Mouse (Mus musculus) liver, embryonic 11.5 days (tissue): ENCODE data around the gene Pmvk. TPM values are rescaled to one million over a fixed set of nuclear protein-coding genes. Genes with fewer than 3 reads are reported as not detected.

Experiments
- ATAC-seq: fragments of 200-750 bp; cut with Nextera tagmentation; replicated peaks from 2 replicates; pipeline ENCODE4 v1.8.0; 2017; ENCODE audit warnings: moderate number of reproducible peaks, mild to moderate bottlenecking, moderate TSS enrichment, moderate library complexity; ENCODE audit not compliant: low FRiP score
- DNase-seq: peaks from one replicate; pipeline ENCODE4 v3.0.0-alpha.2; 2017; ENCODE audit warnings: low spot score
- H3K27ac ChIP-seq: fragments of 300-500 bp; sonication (generic); 2 replicates; pipeline ENCODE4 v1.5.1; 2014; ENCODE audit warnings: mild to moderate bottlenecking, low read depth, low read length, control low read depth
- H3K27me3 ChIP-seq: fragments of 300-500 bp; sonication (generic); replicated peaks from 2 replicates; pipeline ENCODE4 v1.6.1; 2014; ENCODE audit warnings: low read length, mixed read lengths; ENCODE audit not compliant: control insufficient read depth, insufficient read depth
- H3K36me3 ChIP-seq: fragments of 300-500 bp; sonication (generic); 2 replicates; pipeline ENCODE4 v1.6.1; 2014; ENCODE audit warnings: mild to moderate bottlenecking, low read length, moderate library complexity, mixed read lengths; ENCODE audit not compliant: control insufficient read depth, insufficient read depth
- H3K4me1 ChIP-seq: fragments of 300-500 bp; sonication (generic); replicated peaks from 2 replicates; pipeline ENCODE4 v1.6.1; 2014; ENCODE audit warnings: low read length, mixed read lengths; ENCODE audit not compliant: control insufficient read depth, insufficient read depth
- H3K4me2 ChIP-seq: fragments of 300-500 bp; sonication (generic); 2 replicates; pipeline ENCODE4 v1.6.1; 2014; ENCODE audit warnings: mild to moderate bottlenecking, control low read depth, moderate library complexity
- H3K4me3 ChIP-seq: fragments of 300-500 bp; sonication (generic); 2 replicates; pipeline ENCODE4 v1.5.1; 2014; ENCODE audit warnings: low read depth, low read length, control low read depth
- H3K9ac ChIP-seq: fragments of 300-500 bp; sonication (generic); 2 replicates; pipeline ENCODE4 v1.6.1; 2014; ENCODE audit warnings: low read depth, low read length, control low read depth
- H3K9me3 ChIP-seq: fragments of 300-500 bp; sonication (generic); 2 replicates; pipeline ENCODE4 v1.6.1; 2016; ENCODE audit warnings: low read length, inconsistent platforms, mixed read lengths; ENCODE audit not compliant: control insufficient read depth
- WGBS: fragments of 180-500 bp; shearing (Covaris S2); extraction: QIAGEN DNeasy Blood & Tissue Kit; methylation state at CpG from one replicate; pipeline ENCODE4 v1.1.7; 2014; 5-methylcytosine and 5-hydroxymethylcytosine counted together
- polyA plus RNA-seq: library from polyadenylated mRNA; unstranded; fragments of >200 nt; fragmentation: Nextera tagmentation; extraction: Ambion mirVana; gene quantifications from 2 replicates; pipeline ENCODE4 v1.2.1, GENCODE M21; 2014

Gene Pmvk
- polyA plus RNA-seq, 1 experiment from 2014 or later = 58.0 TPM

- H3K9me3 ChIP-seq = no peaks in the 10 kb centered on the region
- H3K4me1 ChIP-seq = peaks cover 31% of the 10 kb centered on the region
- ATAC-seq (peak; percentile 37), DNase-seq (no peak)
- H3K27ac ChIP-seq = peak overlapping the region; percentile 95
- peak overlapping the region; percentile 63 for H3K4me3 ChIP-seq
- peaks cover 26% of the 10 kb centered on the region for H3K36me3 ChIP-seq
- peak overlapping the region; percentile 75 for H3K9ac ChIP-seq
- under 1% methylated on average over 20 of the region's 20 CpGs for WGBS
- H3K27me3 ChIP-seq = no peaks in the 10 kb centered on the region
- peak overlapping the region; percentile 98 for H3K4me2 ChIP-seq
Measured at GRCm38 (mm10) chr3:89417840-89418169, 36.5 kb upstream of the Pmvk start.

- H3K9ac ChIP-seq = peak within 1 kb of the TSS; percentile 75
- H3K4me1 ChIP-seq = peaks cover 35% of the 10 kb centered on the region
- H3K9me3 ChIP-seq = no peaks in the 10 kb centered on the region
- peak; percentile 91 for ATAC-seq
- peak within 1 kb of the TSS; percentile 98 for H3K4me2 ChIP-seq
- peak within 1 kb of the TSS; percentile 95 for H3K27ac ChIP-seq
- peak; percentile 93 for DNase-seq
- WGBS = under 1% methylated on average over 39 of the region's 39 CpGs
- H3K4me3 ChIP-seq = peak within 1 kb of the TSS; percentile 63
- H3K36me3 ChIP-seq = peaks cover 26% of the 10 kb centered on the region
- H3K27me3 ChIP-seq = no peaks in the 10 kb centered on the region
Measured at GRCm38 (mm10) chr3:89418170-89418860, 36.0 kb upstream of the Pmvk start, which contains the start of the genes Cks1b and Shc1. Gene Cks1b (minus strand): TSS chr3:89418383. Gene Shc1 (plus strand): TSS chr3:89418443.

GRCm38 (mm10) chr3:89418861-89419250 lies 35.5 kb upstream of the Pmvk start:
- H3K36me3 ChIP-seq = peaks cover 27% of the 10 kb centered on the region
- peak overlapping the region; percentile 95 for H3K27ac ChIP-seq
- ATAC-seq (peak; percentile 3; the same call in 1 of the 2 replicates), DNase-seq (peak; percentile 89)
- H3K4me1 ChIP-seq = peaks cover 41% of the 10 kb centered on the region
- no peaks in the 10 kb centered on the region for H3K9me3 ChIP-seq
- WGBS = under 1% methylated on average over 16 of the region's 16 CpGs
- H3K9ac ChIP-seq = peak overlapping the region; percentile 75
- peak overlapping the region; percentile 63 for H3K4me3 ChIP-seq
- peak overlapping the region; percentile 98 for H3K4me2 ChIP-seq
- no peaks in the 10 kb centered on the region for H3K27me3 ChIP-seq

DNA sequence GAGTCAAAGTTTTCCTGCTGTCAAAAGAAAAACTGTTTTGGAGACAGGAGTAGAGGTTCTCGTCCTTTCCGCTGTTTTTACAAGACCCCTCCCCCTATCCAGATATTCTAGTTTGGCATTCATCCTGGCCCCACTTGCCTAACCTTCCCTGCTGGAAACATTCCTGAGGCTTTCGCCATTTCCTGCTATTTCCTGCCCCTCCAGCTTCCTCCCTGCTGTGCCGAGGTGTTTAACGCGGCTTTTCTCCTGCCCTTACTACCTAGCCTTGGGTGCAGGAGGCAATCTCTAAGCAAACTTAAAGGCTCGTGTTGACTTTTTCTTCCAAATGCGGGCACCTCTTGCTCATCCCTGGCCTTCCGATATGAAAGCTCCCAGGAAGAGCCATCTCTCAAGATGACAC lies 34.8 kb upstream of the Pmvk start:
- ATAC-seq (no peak), DNase-seq (no peak)
- peaks cover 47% of the 10 kb centered on the region for H3K4me1 ChIP-seq
- H3K4me3 ChIP-seq = peak overlapping the region; percentile 63
- 5% methylated on average over 9 of the region's 9 CpGs for WGBS
- no peaks in the 10 kb centered on the region for H3K9me3 ChIP-seq
- peaks cover 21% of the 10 kb centered on the region for H3K36me3 ChIP-seq
- peak overlapping the region; percentile 95 for H3K27ac ChIP-seq
- H3K4me2 ChIP-seq = peak overlapping the region; percentile 98
- no peaks in the 10 kb centered on the region for H3K27me3 ChIP-seq
- peak overlapping the region; percentile 75 for H3K9ac ChIP-seq

DNA sequence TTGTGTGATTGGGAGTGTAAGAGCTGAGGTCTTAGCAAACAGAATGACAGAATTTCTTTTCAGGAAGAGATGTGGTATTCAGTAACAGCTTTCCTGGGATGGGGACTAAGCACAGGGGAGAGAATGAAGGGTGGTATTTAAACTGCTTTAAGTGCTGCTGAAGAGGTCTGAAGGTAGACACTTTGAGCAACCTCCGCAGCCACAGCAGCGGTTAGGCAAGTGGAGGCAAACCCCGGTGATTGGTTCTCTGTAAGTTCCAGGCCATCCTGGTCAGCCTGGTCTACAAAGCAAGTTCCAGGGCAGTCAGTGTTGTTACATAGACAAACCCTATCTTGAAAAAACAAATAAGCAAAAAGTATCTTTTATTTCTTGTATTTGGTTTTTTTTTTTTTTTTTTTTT lies 34.4 kb upstream of the Pmvk start:
- H3K4me3 ChIP-seq = peak overlapping the region; percentile 63
- no peaks in the 10 kb centered on the region for H3K27me3 ChIP-seq
- H3K36me3 ChIP-seq = peaks cover 17% of the 10 kb centered on the region
- H3K4me2 ChIP-seq = peak overlapping the region; percentile 98
- H3K9ac ChIP-seq = peak overlapping the region; percentile 75
- no peaks in the 10 kb centered on the region for H3K9me3 ChIP-seq
- WGBS = 22% methylated on average over 3 of the region's 3 CpGs
- no peak for ATAC-seq
- peak overlapping the region; percentile 95 for H3K27ac ChIP-seq
- no peak for DNase-seq
- H3K4me1 ChIP-seq = peaks cover 51% of the 10 kb centered on the region

GRCm38 (mm10) chr3:89420421-89420820 lies 33.9 kb upstream of the Pmvk start:
- H3K9ac ChIP-seq = peak overlapping the region; percentile 78; the same call in 1 of the 2 replicates
- H3K27me3 ChIP-seq = no peaks in the 10 kb centered on the region
- H3K4me2 ChIP-seq = peak overlapping the region; percentile 98
- DNase-seq (no peak), ATAC-seq (no peak)
- H3K27ac ChIP-seq = peak overlapping the region; percentile 95
- WGBS = 33% methylated on average over 2 of the region's 2 CpGs
- H3K36me3 ChIP-seq = peaks cover 13% of the 10 kb centered on the region
- peaks cover 54% of the 10 kb centered on the region for H3K4me1 ChIP-seq
- H3K4me3 ChIP-seq = peak overlapping the region; percentile 64
- no peaks in the 10 kb centered on the region for H3K9me3 ChIP-seq

DNA sequence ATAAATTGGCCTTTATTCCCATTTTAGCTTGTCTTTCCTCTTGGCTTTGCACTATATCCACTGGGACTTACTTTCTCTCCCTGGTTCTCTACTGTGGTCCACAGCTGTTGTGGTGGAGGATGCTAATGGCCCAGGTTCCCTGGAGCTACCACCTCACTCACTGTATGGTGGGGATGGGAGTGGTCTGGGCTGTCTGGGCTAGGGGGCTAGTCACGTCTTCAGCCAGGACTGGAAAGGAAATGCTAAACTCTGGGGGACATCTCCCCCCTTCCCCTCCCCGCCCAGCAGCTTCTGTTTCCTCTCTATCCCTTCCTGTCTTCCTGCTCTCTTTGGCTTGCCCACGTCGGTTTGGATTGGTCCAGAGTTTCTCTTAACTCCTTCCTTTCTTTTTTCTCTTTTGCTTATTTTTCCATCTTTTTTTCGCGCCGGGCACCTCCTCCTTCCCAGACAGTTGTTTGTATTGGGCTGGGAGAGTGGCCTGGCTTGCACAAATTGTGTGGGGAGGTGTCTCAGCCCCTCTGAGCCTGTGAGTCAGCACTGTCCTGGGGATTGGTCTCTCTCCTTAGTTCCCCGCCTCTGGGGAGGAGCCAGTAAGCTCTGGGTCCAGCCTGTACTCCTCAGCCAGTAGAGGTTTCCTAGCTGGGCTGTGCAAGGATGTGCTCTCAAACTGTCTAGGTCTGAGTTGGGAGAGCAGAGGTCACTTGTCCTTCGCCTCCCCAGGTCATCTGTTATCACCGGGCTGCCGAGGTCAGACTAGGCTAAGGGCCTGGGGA lies 33.2 kb upstream of the Pmvk start:
- DNase-seq (peak; percentile 73), ATAC-seq (peak; percentile 78)
- Histone ChIP-seq H3K9ac (peak overlapping the region; percentile 78), H3K4me1 (peaks cover 55% of the 10 kb centered on the region), H3K4me2 (peak overlapping the region; percentile 98), H3K9me3 (no peaks in the 10 kb centered on the region), H3K27ac (peak overlapping the region; percentile 91), H3K27me3 (no peaks in the 10 kb centered on the region), H3K4me3 (peak overlapping the region; percentile 64), H3K36me3 (peaks cover 6% of the 10 kb centered on the region)
- WGBS = 5% methylated on average over 11 of the region's 11 CpGs

- 14% methylated on average over 22 of the region's 22 CpGs for WGBS
- H3K9me3 ChIP-seq = no peaks in the 10 kb centered on the region
- H3K36me3 ChIP-seq = peaks cover 3% of the 10 kb centered on the region
- H3K4me2 ChIP-seq = peak overlapping the region; percentile 98
- peak overlapping the region; percentile 78 for H3K9ac ChIP-seq
- DNase-seq (no peak), ATAC-seq (no peak)
- H3K27ac ChIP-seq = peak overlapping the region; percentile 91
- peaks cover 55% of the 10 kb centered on the region for H3K4me1 ChIP-seq
- H3K27me3 ChIP-seq = no peaks in the 10 kb centered on the region
- peak overlapping the region; percentile 64 for H3K4me3 ChIP-seq
Measured at GRCm38 (mm10) chr3:89421810-89422473, 32.4 kb upstream of the Pmvk start.
